Mouse (Mus musculus): ENCODE results near the gene Ifrd1. TPM values are rescaled to one million over a fixed set of nuclear protein-coding genes. Genes with fewer than 3 reads are reported as not detected.

The Ifrd1 gene
- polyA plus RNA-seq, 1 experiment: 81.3 TPM

DNA sequence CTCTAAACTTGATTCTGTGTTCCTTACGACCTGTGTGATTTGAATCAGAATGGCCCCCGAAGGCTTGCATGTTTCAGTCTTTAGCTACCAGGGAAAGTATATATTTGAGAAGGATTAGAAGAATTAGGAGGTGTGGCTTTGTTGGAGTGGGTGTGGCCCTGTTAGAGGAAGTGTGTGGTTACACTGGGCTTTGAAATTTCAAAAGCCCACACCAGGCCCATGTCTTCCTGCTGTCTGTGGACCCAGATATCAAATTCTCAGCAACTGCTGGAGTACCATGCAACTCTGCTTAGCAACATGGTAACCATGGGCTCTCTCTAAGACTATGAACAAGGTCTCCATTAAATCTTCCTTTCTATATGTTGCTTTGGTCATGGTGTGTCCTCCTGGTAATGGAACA is 76.7 kb downstream of the Ifrd1 start:
- no peak for TF ChIP-seq GATA1 (IDR thresholded peaks at IDR 0.05; ENCODE audit: low read length)

- no peak for TF ChIP-seq GATA1 (IDR thresholded peaks at IDR 0.05; ENCODE audit: low read length)
Observed at GRCm38 (mm10) chr12:40169675-40170074, 78.6 kb downstream of the Ifrd1 start.

DNA sequence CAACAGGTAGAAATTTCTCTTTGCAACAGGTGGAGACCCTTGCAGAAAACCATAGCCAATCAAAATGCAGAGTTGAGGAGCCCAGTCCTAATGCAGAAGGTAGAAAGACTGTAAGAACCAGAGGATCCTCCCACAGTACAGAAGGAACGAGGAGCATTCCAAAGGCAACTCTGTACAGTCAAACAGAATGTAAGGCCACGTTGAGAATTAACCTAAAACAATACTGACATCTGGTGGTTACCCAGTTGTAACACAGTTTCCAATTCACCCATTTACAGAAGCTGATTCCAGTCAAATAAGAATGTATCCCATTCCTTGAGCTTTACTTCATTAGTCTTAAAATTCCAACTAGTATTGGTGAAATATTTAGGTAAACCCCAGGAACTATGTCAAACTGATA is 83.7 kb downstream of the Ifrd1 start:
- TF ChIP-seq GATA1 (IDR thresholded peaks at IDR 0.05; ENCODE audit: low read length): no peak

DNA sequence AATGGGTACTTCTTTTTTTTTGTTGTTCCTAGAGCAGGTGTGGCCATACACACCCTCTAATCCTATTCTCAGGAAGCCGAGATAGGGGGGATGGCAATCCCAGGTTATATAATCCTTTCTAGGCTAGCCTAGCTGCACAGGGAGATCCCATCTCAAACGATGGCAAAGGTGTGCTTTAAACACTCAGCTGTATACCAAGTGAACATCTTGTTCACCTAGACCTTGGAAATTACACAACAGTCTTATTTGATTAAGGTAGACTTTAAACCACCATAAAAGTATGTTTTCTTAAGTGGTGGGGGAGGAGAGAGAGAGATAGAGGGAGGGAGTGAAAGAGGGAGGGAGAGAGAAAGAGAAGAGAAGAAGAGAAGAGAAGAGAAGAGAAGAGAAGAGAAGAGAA is 87.5 kb downstream of the Ifrd1 start:
- TF ChIP-seq GATA1 (IDR thresholded peaks at IDR 0.05; ENCODE audit: low read length): no peak

DNA sequence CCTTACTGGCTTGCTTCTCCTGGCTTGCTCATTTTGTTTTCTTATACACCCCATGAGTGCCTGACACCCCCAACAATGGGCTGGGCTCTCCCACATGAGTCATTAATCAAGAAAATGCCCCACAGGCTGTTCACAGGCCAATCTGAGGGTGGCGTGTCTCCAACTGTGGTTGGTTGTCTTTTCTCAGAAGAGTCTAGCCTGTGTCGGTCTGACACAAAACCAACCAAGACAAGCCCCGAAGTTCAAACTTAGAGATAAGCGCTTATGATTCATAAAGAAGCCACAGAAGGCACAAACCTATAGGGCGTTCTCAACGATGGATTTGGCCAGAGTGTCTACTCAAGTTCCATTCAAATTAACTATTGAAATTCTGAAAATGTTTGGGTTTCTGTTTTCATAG is 94.1 kb downstream of the Ifrd1 start:
- no peak for TF ChIP-seq GATA1 (IDR thresholded peaks at IDR 0.05; ENCODE audit: low read length)

GRCm38 (mm10) chr12:40152353-40153069 is 95.8 kb downstream of the Ifrd1 start:
- TF ChIP-seq GATA1 (IDR thresholded peaks at IDR 0.05; ENCODE audit: low read length): no peak

Other genes starting within 250 kb of the Ifrd1 start
- gene Arl4a, start 210.5 kb downstream of the Ifrd1 start, polyA plus RNA-seq (2012): 60.2 and 62.1 TPM in 2 replicates
- gene Scin, start 114.3 kb downstream of the Ifrd1 start, polyA plus RNA-seq (2012): not detected in 2 replicates
- not detected in 2 replicates for gene Lsmem1, start 49.0 kb downstream of the Ifrd1 start, polyA plus RNA-seq (2012)
- gene Zfp277, start 197.4 kb upstream of the Ifrd1 start, polyA plus RNA-seq (2012): 2.9 and 5.6 TPM in 2 replicates
- 0.02 TPM in 1 of 2 replicates, not detected in the other for gene Dock4, start 197.4 kb upstream of the Ifrd1 start, polyA plus RNA-seq (2012)

Data from G1E-ER4 (cell line).